Mouse (Mus musculus) spleen, postnatal 36 days (tissue): ENCODE measurements around the gene Imp3.
"Not testable (repeated sequence)": the region's sequence is repeated elsewhere in the genome, so short reads cannot be mapped to it uniquely, and the experiment has no call there.

Experiments
- DNase-seq, 2 experiments: peaks; one replicate each; pipeline ENCODE4 v3.0.0; 2022; ENCODE audit warnings: low spot score in 2 of 2, mixed read lengths in 1 of 2

The Imp3 gene

DNA sequence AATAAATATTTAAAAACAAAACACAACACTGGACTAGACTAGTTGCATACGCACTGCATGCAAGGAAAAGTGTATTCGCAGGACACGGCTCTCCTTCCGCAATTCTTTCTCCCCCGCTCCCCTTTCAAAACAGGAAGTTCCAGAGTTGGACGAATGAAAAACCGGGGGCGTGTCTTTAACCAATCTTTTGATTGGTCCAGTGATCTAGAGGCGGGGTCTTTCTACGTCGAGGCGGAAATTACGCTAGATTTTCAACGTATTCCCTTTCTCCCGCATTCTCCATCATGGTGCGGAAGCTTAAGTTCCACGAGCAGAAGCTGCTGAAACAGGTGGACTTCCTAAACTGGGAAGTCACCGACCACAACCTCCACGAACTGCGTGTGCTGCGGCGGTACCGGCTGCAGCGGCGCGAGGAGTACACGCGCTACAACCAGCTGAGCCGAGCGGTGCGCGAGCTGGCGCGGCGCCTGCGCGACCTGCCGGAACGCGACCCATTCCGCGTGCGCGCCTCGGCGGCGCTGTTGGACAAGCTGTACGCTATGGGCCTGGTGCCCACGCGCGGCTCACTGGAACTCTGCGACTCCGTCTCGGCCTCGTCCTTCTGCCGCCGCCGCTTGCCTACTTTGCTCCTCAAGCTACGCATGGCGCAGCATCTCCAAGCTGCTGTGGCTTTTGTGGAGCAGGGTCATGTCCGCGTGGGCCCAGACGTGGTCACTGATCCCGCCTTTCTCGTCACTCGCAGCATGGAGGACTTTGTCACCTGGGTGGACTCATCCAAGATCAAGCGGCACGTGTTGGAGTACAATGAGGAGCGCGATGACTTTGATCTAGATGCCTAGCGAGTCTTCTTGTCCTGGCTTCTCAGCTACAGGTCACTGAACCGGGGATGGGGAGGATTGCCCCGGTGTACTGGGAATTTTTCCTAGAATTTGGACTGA lies at the start of gene Imp3:
Gene Imp3, plus strand, starts transcription at position 253 of the 938 bp plus-strand sequence.
- DNase-seq = peak; percentile 92 to 96

DNA sequence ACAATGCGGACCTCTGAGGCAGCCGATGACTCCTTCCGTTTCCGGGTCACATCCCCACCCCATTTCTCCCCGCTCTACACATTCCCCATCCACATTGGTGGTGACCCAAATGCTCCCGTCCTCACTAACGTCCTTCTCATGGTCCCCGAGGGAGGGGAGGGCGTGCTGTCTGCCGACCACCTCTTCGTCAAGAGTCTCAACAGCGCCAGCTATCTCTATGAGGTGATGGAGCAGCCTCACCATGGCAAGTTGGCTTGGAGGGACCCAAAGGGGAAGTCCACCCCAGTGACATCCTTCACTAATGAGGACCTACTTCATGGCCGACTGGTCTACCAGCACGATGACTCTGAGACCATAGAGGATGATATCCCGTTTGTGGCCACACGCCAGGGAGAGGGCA lies 49.7 kb upstream of the Imp3 start:
- no peak for DNase-seq

DNA sequence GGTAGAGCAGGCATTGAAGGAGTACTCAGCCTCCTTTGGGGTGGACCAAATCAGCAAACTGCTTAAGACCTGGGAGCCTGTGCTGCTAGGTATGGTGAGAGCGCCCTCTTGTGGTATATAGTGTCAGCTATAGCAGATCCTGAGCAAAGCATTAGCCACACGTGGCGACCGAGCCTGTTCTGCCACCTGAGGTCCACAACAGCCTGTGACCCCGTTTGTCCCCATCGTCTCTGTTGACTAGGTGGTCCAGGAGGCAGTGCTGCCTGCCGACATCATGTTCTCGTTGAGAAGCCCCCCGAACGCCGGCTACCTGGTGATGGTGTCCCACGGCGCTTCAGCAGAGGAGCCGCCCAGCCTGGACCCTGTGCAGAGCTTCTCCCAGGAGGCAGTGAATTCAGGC lies 47.5 kb upstream of the Imp3 start:
- peak; percentile 43 to 56 for DNase-seq

DNA sequence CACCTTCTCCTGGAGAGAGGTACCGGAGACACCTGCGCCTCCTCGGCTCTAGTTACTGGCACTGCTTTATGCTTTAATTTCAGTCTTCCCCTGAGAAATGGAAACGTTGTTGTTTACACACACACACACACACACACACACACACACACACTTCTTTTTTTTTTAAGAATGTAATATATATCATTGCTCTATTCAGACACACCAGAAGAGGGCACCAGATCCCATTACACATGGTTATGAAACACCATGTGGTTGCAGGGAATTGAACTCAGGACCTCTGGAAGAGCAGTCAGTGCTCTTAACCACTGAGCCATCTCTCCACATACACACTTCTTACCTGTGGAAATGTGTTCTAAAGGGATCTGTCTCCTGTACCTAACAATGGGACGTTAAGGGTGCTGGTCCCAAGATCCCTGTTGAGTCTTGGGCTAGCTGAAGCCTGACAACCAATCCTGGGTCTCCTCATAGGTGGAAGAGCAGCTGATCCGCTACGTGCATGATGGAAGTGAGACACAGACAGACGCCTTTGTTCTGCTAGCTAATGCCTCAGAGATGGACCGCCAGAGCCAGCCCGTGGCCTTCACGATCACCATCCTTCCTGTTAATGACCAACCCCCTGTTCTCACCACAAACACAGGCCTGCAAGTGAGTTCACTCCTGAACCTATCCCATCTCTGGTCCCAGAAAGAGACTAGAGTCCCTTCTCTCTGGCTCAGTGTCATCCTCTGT lies 46.6 kb upstream of the Imp3 start:
- DNase-seq = no peak

- DNase-seq = peak; percentile 42 to 58
Observed at GRCm38 (mm10) chr9:56891517-56892011, 45.7 kb upstream of the Imp3 start.

- DNase-seq = no peak
Observed at GRCm38 (mm10) chr9:56892111-56892510, 45.2 kb upstream of the Imp3 start.

DNA sequence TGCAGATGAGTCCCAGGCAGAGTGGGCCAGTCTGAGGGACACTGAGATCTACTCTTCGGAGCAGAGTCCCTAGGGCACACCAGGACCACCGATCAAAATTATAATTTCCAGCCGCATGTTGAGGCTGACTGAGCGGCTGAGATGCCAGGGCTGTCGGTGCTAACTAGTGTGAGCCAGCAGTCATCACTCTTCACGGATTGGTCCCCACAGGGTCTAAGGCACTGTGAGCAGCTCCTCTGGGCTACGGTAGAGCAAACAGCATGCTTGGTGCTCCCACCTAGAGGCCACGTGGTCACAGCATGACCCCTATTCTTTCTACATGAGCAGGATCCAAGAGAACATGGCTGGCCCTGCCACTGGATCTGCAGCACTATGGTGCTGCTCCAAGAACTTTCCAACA lies 44.0 kb upstream of the Imp3 start:
- no peak for DNase-seq

DNA sequence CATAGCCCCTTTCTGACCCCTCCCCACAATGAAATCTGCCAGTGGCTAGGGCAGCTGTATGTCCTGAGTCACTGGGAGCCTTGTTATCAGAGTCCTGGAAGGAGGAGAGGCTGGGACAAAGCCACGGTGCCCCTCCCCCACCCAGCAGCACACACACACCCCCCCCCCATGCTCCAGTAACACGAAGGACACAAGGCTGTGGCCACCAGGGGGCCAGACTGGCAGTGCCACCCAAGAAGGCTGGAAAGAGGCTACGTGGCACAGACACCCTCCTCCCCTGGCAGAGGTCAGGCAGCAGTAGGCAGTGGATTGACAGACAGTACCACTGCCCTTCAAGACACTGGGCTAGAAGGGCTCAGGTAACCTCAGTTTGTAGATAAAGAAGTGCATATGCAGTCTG lies 43.3 kb upstream of the Imp3 start:
- DNase-seq = peak in 1 of 2 experiments; percentile 16

GRCm38 (mm10) chr9:56896779-56897178 lies 40.5 kb upstream of the Imp3 start:
- no peak for DNase-seq

GRCm38 (mm10) chr9:56899409-56899808 lies 37.9 kb upstream of the Imp3 start:
- DNase-seq = peak in 1 of 2 experiments; percentile 19

- no peak for DNase-seq
Observed at GRCm38 (mm10) chr9:56900060-56900459, 37.2 kb upstream of the Imp3 start.

GRCm38 (mm10) chr9:56900571-56900970 lies 36.7 kb upstream of the Imp3 start:
- peak; percentile 18 to 23 for DNase-seq

DNA sequence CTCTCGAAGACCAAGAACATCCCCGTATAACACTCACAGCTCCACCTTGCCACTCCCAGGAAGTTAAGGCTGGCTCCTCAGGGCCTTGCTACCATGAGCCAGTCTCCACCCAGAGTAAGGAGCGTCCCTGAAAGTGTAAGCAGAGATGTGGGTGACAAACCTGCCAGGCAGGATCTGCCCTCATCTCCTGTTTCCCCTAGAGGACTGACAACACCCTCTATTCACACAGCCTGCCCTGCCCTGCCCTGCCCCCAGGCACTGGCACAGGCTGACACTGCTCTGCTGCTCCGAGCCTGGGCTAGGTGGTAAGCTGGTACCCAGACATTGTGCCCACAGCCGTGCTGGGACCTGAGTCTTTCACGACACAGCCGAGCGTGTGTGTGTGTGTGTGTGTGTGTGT lies 36.1 kb upstream of the Imp3 start:
- DNase-seq = peak; percentile 15 to 19

DNA sequence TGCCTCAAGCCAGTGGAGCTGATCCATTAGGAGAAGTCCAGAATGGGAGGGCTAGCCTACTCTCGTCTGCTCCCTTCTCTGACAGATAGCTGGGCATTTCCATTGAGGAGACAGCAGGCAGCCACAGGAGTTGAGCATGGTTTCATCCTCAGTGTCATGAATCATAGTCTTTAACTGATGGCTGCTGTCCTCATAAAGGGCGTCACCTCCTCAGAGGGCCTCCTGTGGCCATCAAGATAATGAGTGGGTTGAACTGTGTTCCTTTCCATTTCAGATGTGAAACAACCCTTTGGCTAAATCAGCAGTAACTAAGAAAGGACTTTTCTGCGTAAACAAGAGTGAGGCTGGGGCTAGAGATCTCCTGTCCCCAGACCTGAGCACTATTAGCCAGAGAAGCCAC lies 33.6 kb upstream of the Imp3 start:
- DNase-seq = no peak

DNA sequence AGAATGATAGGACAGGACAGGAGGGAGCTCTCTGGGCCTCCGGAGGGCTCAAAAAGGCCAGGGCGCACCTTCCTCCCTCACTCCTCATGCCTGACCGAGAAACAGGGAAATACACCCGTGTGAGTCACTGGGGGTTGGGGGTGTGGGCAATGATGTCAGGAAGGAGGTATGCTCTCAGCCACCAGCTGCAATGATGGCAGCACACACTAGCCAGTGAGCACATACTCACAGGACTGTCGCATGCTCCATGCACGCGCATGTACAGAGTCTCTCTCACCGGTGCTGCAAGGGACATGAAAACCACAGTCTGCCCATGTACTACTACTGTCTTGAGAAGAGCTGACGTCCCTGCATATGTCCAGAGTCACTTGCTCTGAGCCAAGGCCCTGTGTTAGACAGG lies 29.7 kb upstream of the Imp3 start:
- no peak for DNase-seq

GRCm38 (mm10) chr9:56909991-56910390 lies 27.3 kb upstream of the Imp3 start:
- DNase-seq = not testable (repeated sequence)

DNA sequence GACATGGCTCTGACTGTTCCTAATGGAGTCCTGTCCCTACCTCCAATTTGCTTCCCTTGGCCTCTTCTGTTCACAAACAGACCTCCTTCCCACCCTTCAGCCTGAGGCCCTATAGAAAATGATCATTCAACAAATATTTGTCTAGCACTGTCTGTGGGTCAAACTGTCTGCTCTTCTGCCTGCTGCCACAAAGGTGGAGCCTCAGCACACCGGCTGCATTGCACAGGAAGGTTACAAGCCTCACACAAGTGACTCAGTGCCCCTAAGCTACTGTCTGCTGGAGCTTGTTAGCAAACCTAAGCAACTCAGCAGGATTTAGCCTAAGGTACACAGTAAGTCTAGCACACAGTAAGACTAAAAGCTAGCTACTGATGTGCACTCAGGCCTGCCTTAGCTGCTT lies 26.3 kb upstream of the Imp3 start:
- DNase-seq = no peak

GRCm38 (mm10) chr9:56913991-56914390 lies 23.3 kb upstream of the Imp3 start:
- no peak for DNase-seq

GRCm38 (mm10) chr9:56915116-56915515 lies 22.2 kb upstream of the Imp3 start:
- no peak for DNase-seq

DNA sequence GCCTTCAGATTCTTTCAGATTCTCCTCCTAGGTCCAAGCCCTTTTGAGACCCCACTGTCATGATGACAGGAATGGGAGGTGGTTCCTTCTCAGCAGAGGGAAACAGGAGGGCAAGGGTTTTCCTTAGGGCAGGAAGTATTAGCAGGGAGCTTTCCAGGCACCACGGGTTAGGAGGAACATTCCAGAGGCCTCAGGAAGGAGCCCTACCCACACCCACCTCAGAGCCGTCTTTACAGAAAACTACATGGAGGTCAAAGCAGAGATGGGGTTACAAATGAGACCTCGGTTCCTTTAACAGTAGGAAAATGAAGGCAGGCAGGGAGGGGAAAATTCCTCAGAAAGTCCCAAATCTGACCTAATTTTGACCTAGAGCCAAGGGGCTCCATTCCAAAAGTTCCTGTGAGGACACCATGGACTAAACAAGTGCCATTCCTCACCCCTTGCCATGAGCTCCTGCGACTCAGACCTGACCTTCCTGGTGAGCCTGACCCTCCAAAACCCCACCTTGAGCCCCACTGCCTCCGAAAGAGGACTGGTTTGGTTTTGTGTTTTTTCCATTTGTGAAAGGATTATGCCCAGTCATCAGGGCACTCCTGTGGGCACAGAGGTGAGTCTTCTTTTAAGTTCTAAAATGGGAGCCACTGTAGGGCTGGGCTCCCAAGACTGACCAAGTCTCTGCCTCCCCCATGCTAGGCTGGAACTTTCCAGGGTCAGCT lies 21.4 kb upstream of the Imp3 start:
- DNase-seq = no peak

GRCm38 (mm10) chr9:56917131-56917530 lies 20.1 kb upstream of the Imp3 start:
- DNase-seq = no peak

- DNase-seq = no peak
Observed at GRCm38 (mm10) chr9:56918466-56918865, 18.8 kb upstream of the Imp3 start.
